20 mouse cellular contexts compared by ENCODE assay signal in the genomic region with DNA sequence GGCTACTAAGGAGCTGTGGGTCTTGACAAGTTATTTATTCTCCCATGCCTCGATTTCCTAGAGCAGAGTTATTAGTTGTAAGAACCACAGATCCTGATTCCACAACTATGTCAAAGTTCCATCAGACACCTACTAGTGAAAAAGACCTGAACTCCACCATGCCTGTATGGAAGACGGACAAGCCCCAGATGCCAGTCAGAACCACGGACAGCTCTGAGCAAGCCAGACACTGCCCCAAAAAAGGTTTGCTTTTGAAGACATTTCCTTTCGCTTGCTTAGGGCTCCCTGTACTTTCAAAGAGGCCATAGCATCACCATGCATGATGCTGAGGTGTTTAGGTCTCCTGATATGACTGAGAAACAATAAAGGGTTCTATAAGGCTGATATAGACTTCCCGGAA.
DNase-seq lines count a peak whose midpoint lies in the region; ATAC-seq and TF ChIP-seq lines count a peak whose summit lies in the region.
"Had no signal": no experiment of that assay in that cellular context is flagged by ENCODE, and none has a peak within 500 bp of the region (broad histone marks: within the 10 kb centered on the region; RNA-seq: fewer than 3 reads in every experiment).

No protein-coding gene starts in this region.

- no peak for TF ChIP-seq POLR2A in MEL (IDR thresholded peaks at IDR 0.05; ENCODE audit: control insufficient read depth in 1 of 2, insufficient read depth in 1 of 2, low read depth in 1 of 2, low read length in 2 of 2, poor library complexity in 1 of 2)

- H3K27ac ChIP-seq in intestine, embryonic 14.5 days (ENCODE audit: low read depth): no peak overlapping the region
- no peak overlapping the region for H3K27ac ChIP-seq in intestine, embryonic 16.5 days (ENCODE audit: low read length)
- no peak overlapping the region for H3K27ac ChIP-seq in MEL (ENCODE audit: control insufficient read depth, low read depth, low read length)
- H3K27ac ChIP-seq in embryonic facial prominence, embryonic 14.5 days (replicated peaks; ENCODE audit: low read depth, low read length): no peak overlapping the region
- H3K27ac ChIP-seq in layer of hippocampus, adult 2 months: no peak overlapping the region
- H3K27ac ChIP-seq: embryonic facial prominence, embryonic 12.5 days; forebrain, embryonic 13.5 days; gastrocnemius, adult 2 months; heart, embryonic 10.5 days; hindbrain, embryonic 15.5 days; limb, embryonic 15.5 days; midbrain, embryonic 13.5 days had no signal

- TF ChIP-seq EP300 in MEL (IDR thresholded peaks at IDR 0.05; ENCODE audit: low read depth in 1 of 2, low read length in 2 of 2): no peak

- H3K4me2 ChIP-seq in intestine, embryonic 14.5 days (ENCODE audit: low read length): no peak overlapping the region
- no peak overlapping the region for H3K4me2 ChIP-seq in intestine, embryonic 16.5 days (ENCODE audit: low read depth, low read length)
- no peak overlapping the region for H3K4me2 ChIP-seq in embryonic facial prominence, embryonic 14.5 days (ENCODE audit: low read depth, low read length)
- H3K4me2 ChIP-seq: embryonic facial prominence, embryonic 12.5 days; forebrain, embryonic 13.5 days; hindbrain, embryonic 15.5 days; limb, embryonic 15.5 days; midbrain, embryonic 13.5 days had no signal

- H3K9me3 ChIP-seq in intestine, embryonic 14.5 days (ENCODE audit: control insufficient read depth, low read length): no peaks in the 10 kb centered on the region
- no peaks in the 10 kb centered on the region for H3K9me3 ChIP-seq in intestine, embryonic 16.5 days (ENCODE audit: control insufficient read depth, low read length)
- no peaks in the 10 kb centered on the region for H3K9me3 ChIP-seq in MEL (replicated peaks; ENCODE audit: insufficient read depth, low read length)
- no peaks in the 10 kb centered on the region for H3K9me3 ChIP-seq in embryonic facial prominence, embryonic 14.5 days (ENCODE audit: control insufficient read depth, low read length)
- H3K9me3 ChIP-seq: embryonic facial prominence, embryonic 12.5 days; forebrain, embryonic 13.5 days; heart, embryonic 10.5 days; hindbrain, embryonic 15.5 days; limb, embryonic 15.5 days; midbrain, embryonic 13.5 days had no signal

- no peak for ATAC-seq in intestine, embryonic 14.5 days (replicated peaks; ENCODE audit: low FRiP score, low TSS enrichment, low read depth)
- no peak for ATAC-seq in intestine, embryonic 16.5 days
- no peak for ATAC-seq in embryonic facial prominence, embryonic 14.5 days (ENCODE audit: low read depth)
- ATAC-seq: forebrain, embryonic 13.5 days; lung, postnatal 0 days; midbrain, embryonic 13.5 days had no signal

- no peak for TF ChIP-seq CTCF in MEL (IDR thresholded peaks at IDR 0.05 in 2 of 3, conservative IDR thresholded peaks at IDR 0.05 in 1 of 3; ENCODE audit: control insufficient read depth in 1 of 3, insufficient read depth in 1 of 3, low read depth in 2 of 3, low read length in 3 of 3, poor library complexity in 1 of 3, severe bottlenecking in 1 of 3)
- no peak for TF ChIP-seq CTCF in layer of hippocampus, adult 2 months (conservative IDR thresholded peaks at IDR 0.05)

- no peaks in the 10 kb centered on the region for H3K79me2 ChIP-seq in MEL (ENCODE audit: control insufficient read depth, insufficient read depth, low read length, poor library complexity)

- no peaks in the 10 kb centered on the region for H3K4me1 ChIP-seq in intestine, embryonic 14.5 days (replicated peaks; ENCODE audit: control insufficient read depth, insufficient read depth, low read length)
- H3K4me1 ChIP-seq in intestine, embryonic 16.5 days (ENCODE audit: control insufficient read depth, insufficient read depth, low read length): no peaks in the 10 kb centered on the region
- no peaks in the 10 kb centered on the region for H3K4me1 ChIP-seq in MEL (ENCODE audit: control insufficient read depth in 1 of 2, insufficient read depth in 2 of 2, low read length in 2 of 2)
- H3K4me1 ChIP-seq in embryonic facial prominence, embryonic 14.5 days (ENCODE audit: control insufficient read depth, insufficient read depth, low read length): no peaks in the 10 kb centered on the region
- H3K4me1 ChIP-seq: embryonic facial prominence, embryonic 12.5 days; forebrain, embryonic 13.5 days; heart, embryonic 10.5 days; hindbrain, embryonic 15.5 days; limb, embryonic 15.5 days; midbrain, embryonic 13.5 days had no signal

- no peaks in the 10 kb centered on the region for H3K36me3 ChIP-seq in intestine, embryonic 14.5 days (ENCODE audit: control insufficient read depth, insufficient read depth, low read length)
- H3K36me3 ChIP-seq in intestine, embryonic 16.5 days (ENCODE audit: control insufficient read depth, insufficient read depth, low read length): no peaks in the 10 kb centered on the region
- no peaks in the 10 kb centered on the region for H3K36me3 ChIP-seq in MEL (ENCODE audit: control insufficient read depth in 1 of 2, insufficient read depth in 2 of 2, low read length in 2 of 2)
- H3K36me3 ChIP-seq in embryonic facial prominence, embryonic 14.5 days (ENCODE audit: control insufficient read depth, insufficient read depth, low read length): no peaks in the 10 kb centered on the region
- H3K36me3 ChIP-seq: embryonic facial prominence, embryonic 12.5 days; heart, embryonic 10.5 days; hindbrain, embryonic 15.5 days; limb, embryonic 15.5 days; midbrain, embryonic 13.5 days had no signal

- H3K9ac ChIP-seq in intestine, embryonic 14.5 days (ENCODE audit: low read length): no peak overlapping the region
- no peak overlapping the region for H3K9ac ChIP-seq in intestine, embryonic 16.5 days (ENCODE audit: low read depth, low read length)
- H3K9ac ChIP-seq in MEL (ENCODE audit: control insufficient read depth, low read depth, low read length, poor library complexity, severe bottlenecking): no peak overlapping the region
- H3K9ac ChIP-seq in embryonic facial prominence, embryonic 14.5 days (ENCODE audit: low read depth, low read length): no peak overlapping the region
- H3K9ac ChIP-seq: embryonic facial prominence, embryonic 12.5 days; forebrain, embryonic 13.5 days; hindbrain, embryonic 15.5 days; limb, embryonic 15.5 days; midbrain, embryonic 13.5 days had no signal

- 57% methylated on average over 5 of the region's 5 CpGs for WGBS in intestine, embryonic 14.5 days
- WGBS in intestine, embryonic 16.5 days: 54% methylated on average over 5 of the region's 5 CpGs
- WGBS in embryonic facial prominence, embryonic 14.5 days: 46% methylated on average over 5 of the region's 5 CpGs

- no peaks in the 10 kb centered on the region for H3K27me3 ChIP-seq in intestine, embryonic 14.5 days (replicated peaks; ENCODE audit: control insufficient read depth, insufficient read depth, low read length)
- no peaks in the 10 kb centered on the region for H3K27me3 ChIP-seq in intestine, embryonic 16.5 days (replicated peaks; ENCODE audit: control insufficient read depth, insufficient read depth, low read length)
- H3K27me3 ChIP-seq in MEL (ENCODE audit: control insufficient read depth in 1 of 2, insufficient read depth in 2 of 2, low read length in 2 of 2): no peaks in the 10 kb centered on the region
- no peaks in the 10 kb centered on the region for H3K27me3 ChIP-seq in embryonic facial prominence, embryonic 14.5 days (replicated peaks; ENCODE audit: control insufficient read depth, insufficient read depth, low read length)
- H3K27me3 ChIP-seq: embryonic facial prominence, embryonic 12.5 days; forebrain, embryonic 13.5 days; hindbrain, embryonic 15.5 days; limb, embryonic 15.5 days; midbrain, embryonic 13.5 days had no signal

- TF ChIP-seq RAD21 in MEL (IDR thresholded peaks at IDR 0.05; ENCODE audit: low read depth, low read length): no peak

- peak; percentile 53 for DNase-seq in intestine, embryonic 14.5 days (ENCODE audit: low spot score)
- DNase-seq in 416B (ENCODE audit: low read depth) (peak; percentile 8), MEL (ENCODE audit: low read depth, low spot score) (peak; percentile 27)
- peak; percentile 48 for DNase-seq in embryonic facial prominence, embryonic 14.5 days (ENCODE audit: low spot score)
- DNase-seq in layer of hippocampus, adult 2 months (ENCODE audit: low spot score in 2 of 2): no peak
- DNase-seq in layer of hippocampus, adult 9-10 months (ENCODE audit: low spot score): no peak
- DNase-seq: cerebellum, adult 2 months; gastrocnemius, adult 2 months; kidney, adult 9 months; layer of hippocampus, postnatal 36 days; right cerebral cortex, adult 18-20 months; thymus, adult 18-20 months had no signal

- no peak overlapping the region for H3K4me3 ChIP-seq in intestine, embryonic 14.5 days (ENCODE audit: low read depth, low read length)
- H3K4me3 ChIP-seq in intestine, embryonic 16.5 days (ENCODE audit: low read length): no peak overlapping the region
- H3K4me3 ChIP-seq in MEL (ENCODE audit: control insufficient read depth in 1 of 2, insufficient read depth in 1 of 2, low read depth in 2 of 2, low read length in 2 of 2): no peak overlapping the region
- H3K4me3 ChIP-seq in embryonic facial prominence, embryonic 14.5 days (ENCODE audit: low read depth, low read length): no peak overlapping the region
- H3K4me3 ChIP-seq in layer of hippocampus, adult 2 months: no peak overlapping the region
- H3K4me3 ChIP-seq: embryonic facial prominence, embryonic 12.5 days; forebrain, embryonic 13.5 days; gastrocnemius, adult 2 months; heart, embryonic 10.5 days; hindbrain, embryonic 15.5 days; limb, embryonic 15.5 days; midbrain, embryonic 13.5 days had no signal

TF ChIP-seq in MEL, 35 proteins besides CTCF, POLR2A, EP300 and RAD21:
- no peak for TF ChIP-seq RCOR1 (IDR thresholded peaks at IDR 0.05; ENCODE audit: low read depth, low read length)
TF ChIP-seq in MEL: peak in this region for 0.

Comparison
In these comparisons a context has a peak if more than half of its experiments do, and no peak if none do; other contexts are left out.
1. DNase-seq: peak in intestine, embryonic 14.5 days (single experiment), 416B (single experiment), MEL (single experiment) and embryonic facial prominence, embryonic 14.5 days (single experiment); none in layer of hippocampus, adult 2 months (0 of 2) and layer of hippocampus, adult 9-10 months (single experiment).